Mouse (Mus musculus) layer of hippocampus, adult 18-20 months (tissue): ENCODE data around the gene Gm8906. TPM values are rescaled to one million over a fixed set of nuclear protein-coding genes. Genes with fewer than 3 reads are reported as not detected.
"Not testable (repeated sequence)": the region's sequence is repeated elsewhere in the genome, so short reads cannot be mapped to it uniquely, and the experiment has no call there.

ENCODE experiments used
- DNase-seq, 2 experiments: peaks; one replicate each; pipeline ENCODE4 v3.0.0; 2022; ENCODE audit warnings: low spot score in 2 of 2
- long read RNA-seq: library from polyadenylated mRNA; stranded (forward); transcript quantifications from one replicate; pipeline ENCODE4 v2.0.0, GENCODE M21; 2021
- total RNA-seq, 2 experiments: library from RNA; stranded (reverse); gene quantifications; 2 replicates each; pipeline ENCODE4 v1.2.3; 2021

The Gm8906 gene
- not detected for total RNA-seq
- long read RNA-seq: 0 reads

DNA sequence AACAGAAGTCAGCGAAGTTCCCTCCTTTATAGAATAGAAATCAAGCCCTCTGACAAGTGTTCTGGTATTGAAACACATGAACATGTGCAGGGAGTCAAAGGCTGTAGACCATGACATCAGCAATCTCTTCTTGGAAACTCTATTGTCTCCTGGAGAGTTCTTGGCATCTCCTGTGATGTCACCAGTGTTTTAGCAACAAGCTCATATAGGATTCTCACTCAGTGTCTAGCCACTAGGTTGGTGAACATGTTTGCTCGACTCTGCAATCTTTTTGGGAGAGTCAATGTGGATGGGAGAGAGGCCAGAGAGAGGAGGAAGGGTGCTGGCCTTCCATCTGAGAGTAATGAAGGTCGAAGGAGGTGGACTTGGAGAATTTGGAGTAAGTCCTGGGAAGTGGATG, at the start of gene Gm8906:
Gene Gm8906 (plus strand): TSS at position 301 of the 400 bp plus-strand sequence.
- not testable (repeated sequence) for DNase-seq

Other genes with a start within 250 kb of the Gm8906 start
- gene Gm8890, start 246.7 kb upstream of the Gm8906 start, total RNA-seq: not detected
- gene Speer1, start 161.2 kb upstream of the Gm8906 start, total RNA-seq: not detected
- gene Gm8897, start 86.3 kb upstream of the Gm8906 start, total RNA-seq: not detected
- gene Gm6460, start 92.2 kb downstream of the Gm8906 start, total RNA-seq: not detected
- not detected for gene Gm8922, start 179.3 kb downstream of the Gm8906 start, total RNA-seq